Mouse (Mus musculus): Measurements from ENCODE around the gene Tmem239. TPM values are rescaled to one million over a fixed set of nuclear protein-coding genes. Genes with fewer than 3 reads are reported as not detected.

Gene Tmem239
- total RNA-seq, 2 experiments from 2014 or later: not detected

DNA sequence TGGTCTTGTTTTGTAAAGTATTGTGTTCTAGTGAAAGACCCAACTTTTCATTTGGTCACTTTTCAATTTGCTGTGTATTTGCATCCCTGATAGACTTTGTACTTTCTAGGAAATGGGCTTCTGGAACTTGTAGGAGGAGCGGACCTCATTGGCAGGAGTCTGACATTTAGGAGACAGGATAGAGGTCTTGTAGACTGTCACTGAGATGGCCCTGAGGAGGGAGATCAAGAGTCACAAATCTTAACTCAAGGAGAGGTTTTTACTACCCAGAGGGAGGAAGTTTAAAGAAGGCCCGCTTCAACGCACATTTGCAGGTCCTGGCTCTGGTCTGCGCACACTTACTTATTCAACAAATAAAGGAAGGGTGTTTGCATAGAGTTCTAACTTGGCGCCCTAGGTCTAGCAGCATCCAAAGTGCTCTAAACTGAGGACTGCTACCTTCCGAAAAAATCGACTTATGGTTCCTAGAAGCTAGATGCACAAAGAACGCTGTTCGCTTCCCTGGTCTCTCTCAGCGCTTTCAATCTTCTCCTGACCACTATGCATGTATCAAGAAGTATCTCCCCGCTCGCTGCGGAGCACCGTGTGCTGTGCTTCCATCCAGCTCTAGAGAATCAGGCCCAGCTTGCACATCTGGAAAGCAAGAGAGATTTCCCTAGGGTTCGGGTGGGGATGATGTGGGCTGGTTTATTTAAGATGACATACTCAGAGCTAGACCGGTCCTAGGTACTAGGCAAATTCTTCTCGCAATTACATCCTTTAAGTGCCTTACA lies 42.9 kb downstream of the Tmem239 start:
- Histone ChIP-seq H3K27ac (peak overlapping the region; percentile 94; the same call in 1 of the 2 replicates), H3K4me3 (peak overlapping the region; percentile 94)
- no peak for DNase-seq (ENCODE audit: low spot score in 2 of 2)
- no peak for TF ChIP-seq CTCF (conservative IDR thresholded peaks at IDR 0.05)

GRCm38 (mm10) chr2:130449794-130450433 lies 43.6 kb downstream of the Tmem239 start, which contains the start of gene Ptpra:
TSS of gene Ptpra (plus strand) at chr2:130450278.
- DNase-seq (ENCODE audit: low spot score in 2 of 2): peak; percentile 90 to 93
- Histone ChIP-seq H3K27ac (peak within 1 kb of the TSS; percentile 94), H3K4me3 (peak within 1 kb of the TSS; percentile 94)
- no peak for TF ChIP-seq CTCF (conservative IDR thresholded peaks at IDR 0.05)

- Histone ChIP-seq H3K4me3 (peak overlapping the region; percentile 94), H3K27ac (peak overlapping the region; percentile 94)
- DNase-seq (ENCODE audit: low spot score in 2 of 2): peak; percentile 74 to 78
- TF ChIP-seq CTCF (conservative IDR thresholded peaks at IDR 0.05): no peak
Observed at GRCm38 (mm10) chr2:130450434-130450796, 44.1 kb downstream of the Tmem239 start.

GRCm38 (mm10) chr2:130451086-130451726 lies 44.9 kb downstream of the Tmem239 start:
- Histone ChIP-seq H3K27ac (peak overlapping the region; percentile 94), H3K4me3 (peak overlapping the region; percentile 94)
- no peak for TF ChIP-seq CTCF (conservative IDR thresholded peaks at IDR 0.05)
- DNase-seq (ENCODE audit: low spot score in 2 of 2): no peak

GRCm38 (mm10) chr2:130451727-130452090 lies 45.4 kb downstream of the Tmem239 start:
- Histone ChIP-seq H3K4me3 (peak overlapping the region; percentile 94), H3K27ac (peak overlapping the region; percentile 94)
- no peak for DNase-seq (ENCODE audit: low spot score in 2 of 2)
- no peak for TF ChIP-seq CTCF (conservative IDR thresholded peaks at IDR 0.05)

DNA sequence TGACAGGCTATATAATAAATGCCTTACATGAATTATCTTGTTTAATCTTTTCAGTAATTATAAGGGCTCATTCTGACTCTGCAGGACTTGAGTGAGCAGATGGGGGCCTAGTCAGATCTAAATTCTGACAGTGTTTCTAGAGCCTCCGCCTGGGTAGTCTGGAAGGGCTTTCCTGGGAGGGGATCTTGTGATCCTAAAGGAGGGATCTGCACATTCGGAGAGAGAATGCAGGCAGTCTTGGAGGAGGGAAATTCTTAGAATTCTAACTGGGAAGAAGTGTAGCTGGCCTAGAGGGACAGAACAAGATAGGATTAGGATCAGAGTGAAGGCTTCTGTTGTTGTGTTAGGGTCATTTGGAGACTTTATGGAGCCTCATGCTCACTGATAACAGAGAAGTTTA lies 46.0 kb downstream of the Tmem239 start:
- peak overlapping the region; percentile 94 for H3K27ac ChIP-seq
- TF ChIP-seq CTCF (conservative IDR thresholded peaks at IDR 0.05): no peak
- H3K4me3 ChIP-seq: peak overlapping the region; percentile 94
- no peak for DNase-seq (ENCODE audit: low spot score in 2 of 2)

- H3K4me3 ChIP-seq: peak overlapping the region; percentile 27
- no peak for DNase-seq (ENCODE audit: low spot score in 2 of 2)
- TF ChIP-seq CTCF (conservative IDR thresholded peaks at IDR 0.05): no peak
- peak overlapping the region; percentile 94 for H3K27ac ChIP-seq
Observed at GRCm38 (mm10) chr2:130453421-130453820, 47.1 kb downstream of the Tmem239 start.

DNA sequence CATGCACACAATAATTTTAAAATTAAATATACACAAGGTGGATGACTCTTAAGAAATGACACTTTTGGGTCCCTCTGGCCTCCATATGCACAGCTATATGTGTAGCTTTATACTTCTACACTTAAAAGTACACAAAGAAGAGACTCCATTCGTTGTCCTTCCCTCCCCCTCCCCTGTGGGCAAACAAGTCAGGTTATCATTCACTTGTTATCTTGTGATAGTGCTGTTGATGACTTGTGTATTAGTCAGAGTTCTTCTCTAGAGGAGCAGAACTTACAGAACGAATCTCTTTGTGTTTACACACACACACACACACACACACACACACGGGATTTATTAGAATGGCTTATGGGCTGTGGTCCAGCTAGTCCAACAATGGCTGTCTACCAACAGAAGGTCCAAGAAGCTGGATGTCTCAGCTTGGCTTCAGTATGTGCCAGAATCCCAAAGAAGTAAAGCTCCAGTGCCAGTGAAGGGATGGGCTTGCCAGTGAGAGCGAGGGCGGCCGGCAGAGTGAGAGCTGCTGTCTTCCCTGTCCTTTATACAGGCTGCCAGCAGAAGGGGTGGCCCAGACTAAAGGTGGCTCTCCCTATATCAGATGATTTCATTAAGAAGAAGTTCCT lies 48.6 kb downstream of the Tmem239 start:
- peak in 1 of 2 experiments; percentile 36 for DNase-seq (ENCODE audit: low spot score in 2 of 2)
- Histone ChIP-seq H3K27ac (peak overlapping the region; percentile 61), H3K4me3 (no peak overlapping the region)
- TF ChIP-seq CTCF (conservative IDR thresholded peaks at IDR 0.05): no peak

Other genes starting within 250 kb of the Tmem239 start
- 100 to 1,000 TPM; 111 to 112 TPM for gene Snrpb, start 227.1 kb upstream of the Tmem239 start, total RNA-seq (2021)
- under 1 TPM in 1 of 2 experiments, not detected in 1; 0.13 TPM for gene Tmc2, start 211.3 kb upstream of the Tmem239 start, total RNA-seq (2021)
- 100 to 1,000 TPM; 146 to 167 TPM for gene Nop56, start 132.0 kb upstream of the Tmem239 start, total RNA-seq (2021)
- gene Idh3b, start 121.9 kb upstream of the Tmem239 start, total RNA-seq (2021): 100 to 1,000 TPM; 314 to 335 TPM
- gene Ebf4, start 111.3 kb upstream of the Tmem239 start, total RNA-seq (2021): 10 to 100 TPM; 11.3 to 11.8 TPM
- 1 to 10 TPM; 6.6 to 7.5 TPM for gene Cpxm1, start 8.9 kb upstream of the Tmem239 start, total RNA-seq (2021)
- gene Gm28372, start 1.2 kb upstream of the Tmem239 start, total RNA-seq (2021): not detected
- gene 1700020A23Rik, start 1.2 kb upstream of the Tmem239 start, total RNA-seq (2021): not detected
- gene Vps16, start 17.9 kb downstream of the Tmem239 start, total RNA-seq (2021): 100 to 1,000 TPM in 1 of 2 experiments, 10 to 100 TPM in 1; 91.3 to 104 TPM
- 10 to 100 TPM; 23.0 to 27.3 TPM for gene Pced1a, start 18.2 kb downstream of the Tmem239 start, total RNA-seq (2021)
- 100 to 1,000 TPM; 326 to 341 TPM for gene Ptpra, start 43.8 kb downstream of the Tmem239 start, total RNA-seq (2021)
- gene Mrps26, start 157.3 kb downstream of the Tmem239 start, total RNA-seq (2021): 10 to 100 TPM; 82.5 to 86.7 TPM
- gene Oxt, start 169.7 kb downstream of the Tmem239 start, total RNA-seq (2021): not detected
- gene Avp, start 176.1 kb downstream of the Tmem239 start, total RNA-seq (2021): 1 to 10 TPM; 2.1 to 2.6 TPM
- gene Fastkd5, start 223.5 kb downstream of the Tmem239 start, total RNA-seq (2021): 1 to 10 TPM; 8.8 to 8.9 TPM
- gene Ubox5, start 223.6 kb downstream of the Tmem239 start, total RNA-seq (2021): 10 to 100 TPM; 11.0 to 11.7 TPM
- gene Lzts3, start 236.3 kb downstream of the Tmem239 start, total RNA-seq (2021): 100 to 1,000 TPM; 185 to 196 TPM